Mouse (Mus musculus) left cerebral cortex, adult 18-20 months (tissue): ENCODE measurements at regions not wholly inside any gene's neighbourhood (a gene's known extent, or its start where the extent isn't known, plus 50 kb on each side); places are given as distances from the start of the nearest gene placed in this dataset.

Source experiments
- DNase-seq, 2 experiments: peaks; one replicate each; pipeline ENCODE4 v3.0.0; 2021 to 2022; ENCODE audit warnings: low spot score in 2 of 2, mixed read lengths in 1 of 2

DNA sequence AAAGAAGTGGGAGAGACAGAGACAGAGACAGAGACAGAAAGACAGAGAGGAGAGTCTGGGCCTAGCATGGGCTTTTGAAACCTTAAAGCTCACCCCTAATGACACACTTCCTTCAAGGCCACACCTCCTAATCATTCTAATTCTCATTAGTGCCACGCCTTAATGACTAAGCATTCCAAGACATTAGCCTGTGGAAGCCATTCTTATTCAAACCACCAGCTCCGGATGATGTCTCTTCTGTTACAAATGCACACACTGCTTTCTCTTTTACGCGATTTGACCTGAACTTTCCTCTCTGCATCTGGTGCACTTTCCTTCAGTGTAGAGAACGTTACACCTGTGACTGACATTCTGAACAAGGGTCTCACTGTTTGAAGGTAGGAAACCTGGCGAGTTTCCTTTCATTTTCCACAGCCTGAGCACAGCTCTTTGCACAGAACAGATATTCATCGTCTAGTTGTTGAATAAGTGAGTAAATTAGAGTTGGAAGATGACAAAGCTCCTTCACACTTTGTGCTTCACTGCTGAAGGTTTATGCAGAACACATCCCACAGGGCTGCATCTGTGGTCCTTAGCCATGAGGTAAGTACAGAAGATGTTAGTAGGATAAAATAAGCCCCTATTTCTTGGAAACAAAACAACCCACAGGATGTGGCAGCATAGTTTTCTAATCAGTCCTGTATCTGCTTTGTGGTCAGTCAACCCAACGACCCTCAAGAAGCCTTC, 116.8 kb downstream of the Faxc start:
- no peak for DNase-seq

DNA sequence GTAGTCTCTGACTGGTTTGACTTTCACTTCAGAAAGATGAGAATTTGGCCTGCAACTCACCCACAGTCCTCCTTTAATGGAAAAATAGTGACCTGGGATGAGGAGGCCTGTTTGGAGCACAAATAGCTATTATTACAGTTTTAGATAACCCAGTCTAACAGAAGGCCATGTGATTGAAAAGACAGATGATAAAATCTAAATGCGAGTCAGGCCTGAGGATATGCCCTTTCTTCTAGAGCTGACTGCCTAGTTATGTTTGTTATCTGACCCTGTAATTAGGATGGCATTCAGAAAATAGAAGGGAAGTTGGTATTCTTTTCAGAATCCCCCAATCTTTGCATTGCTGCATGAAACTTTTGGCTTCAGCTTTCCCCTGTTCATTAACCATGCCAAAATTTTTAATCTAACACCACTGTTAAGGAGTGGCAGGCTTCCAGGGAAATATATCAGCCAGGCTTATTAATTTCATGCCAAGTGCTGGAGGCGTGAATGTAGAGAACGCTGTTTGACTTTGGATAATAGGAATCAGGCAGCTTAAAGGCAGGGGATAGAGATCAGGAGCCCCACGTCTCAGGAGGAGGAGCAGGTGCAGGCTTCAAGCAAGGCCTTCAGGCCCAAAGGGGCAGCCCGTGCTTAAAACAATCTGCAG, 135.8 kb downstream of the Faxc start:
- no peak for DNase-seq

- DNase-seq = no peak
Observed at GRCm38 (mm10) chr4:22067678-22068299, 136.7 kb downstream of the Faxc start.

DNA sequence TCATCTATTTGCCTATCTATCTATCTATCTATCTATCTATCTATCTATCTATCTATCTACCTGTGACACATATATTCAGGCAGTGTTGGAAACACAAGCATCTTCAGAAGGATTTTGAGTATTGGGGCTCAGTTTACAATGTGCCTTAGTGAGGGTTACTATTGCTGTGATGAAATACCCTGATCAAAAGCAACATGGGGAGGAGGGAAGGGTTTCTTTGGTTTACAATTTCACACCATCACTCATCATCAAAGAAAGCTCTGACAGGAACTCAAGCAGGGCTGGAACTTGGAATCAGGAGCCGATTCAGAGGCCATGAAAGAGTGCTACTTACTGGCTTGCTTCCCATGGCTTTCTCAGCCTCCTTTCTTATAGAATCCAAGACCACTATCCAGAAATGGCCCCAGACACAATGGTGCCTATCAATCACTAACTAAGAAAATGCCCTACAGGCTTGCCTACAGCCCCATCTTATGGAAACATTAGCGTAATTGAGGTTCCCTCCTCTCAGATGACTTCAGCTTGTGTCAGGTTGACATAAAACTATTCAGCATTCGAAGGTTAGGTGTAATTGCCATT, 157.2 kb downstream of the Faxc start:
- DNase-seq = no peak

- DNase-seq = peak in 1 of 2 experiments; percentile 16
Observed at GRCm38 (mm10) chr4:22089637-22090041, 158.5 kb downstream of the Faxc start.

GRCm38 (mm10) chr4:22090536-22090935, 159.4 kb downstream of the Faxc start:
- DNase-seq = peak; percentile 27 to 53

GRCm38 (mm10) chr4:22092551-22092950, 161.4 kb downstream of the Faxc start:
- no peak for DNase-seq

DNA sequence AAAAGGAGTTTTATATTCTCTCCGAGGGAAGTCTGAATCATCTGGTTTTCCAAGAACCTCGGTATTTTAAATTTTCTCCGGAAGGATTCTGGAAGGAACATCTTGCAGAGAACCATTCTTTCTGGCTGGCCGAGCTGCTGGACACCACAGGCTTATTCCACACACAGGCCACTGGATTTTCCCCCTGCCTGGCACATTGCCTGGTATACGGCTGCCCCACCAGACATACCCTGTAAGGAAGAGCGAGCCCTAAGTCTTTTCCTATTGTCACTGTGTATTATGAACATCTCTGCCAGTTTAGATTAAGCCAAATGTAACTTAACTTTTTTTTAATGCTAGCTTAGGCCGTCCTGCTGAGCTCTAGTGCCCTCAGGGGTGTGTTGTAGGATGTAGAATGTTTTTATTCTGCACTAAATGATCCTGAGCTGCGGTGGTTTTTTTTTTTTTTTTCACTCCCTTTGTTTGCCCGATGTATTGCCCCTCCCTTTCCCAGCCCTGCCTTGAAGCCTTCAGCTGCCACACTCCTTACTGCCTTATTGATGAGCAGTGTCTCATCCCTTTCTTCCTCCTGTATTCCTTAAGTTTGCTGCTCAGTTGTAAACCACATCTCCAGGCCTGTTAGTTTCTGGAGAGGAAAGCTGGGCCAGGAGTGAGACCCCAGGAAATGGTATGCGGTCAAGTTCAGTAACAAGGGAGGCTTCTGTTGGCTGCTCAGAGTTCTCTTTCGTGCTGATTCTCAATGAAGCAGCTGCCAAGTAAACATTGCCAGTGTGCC, 164.3 kb downstream of the Faxc start:
- DNase-seq = no peak

- no peak for DNase-seq
Observed at GRCm38 (mm10) chr4:22098605-22099004, 167.5 kb downstream of the Faxc start.

- no peak for DNase-seq
Observed at GRCm38 (mm10) chr4:22102478-22102877, 171.3 kb downstream of the Faxc start.

DNA sequence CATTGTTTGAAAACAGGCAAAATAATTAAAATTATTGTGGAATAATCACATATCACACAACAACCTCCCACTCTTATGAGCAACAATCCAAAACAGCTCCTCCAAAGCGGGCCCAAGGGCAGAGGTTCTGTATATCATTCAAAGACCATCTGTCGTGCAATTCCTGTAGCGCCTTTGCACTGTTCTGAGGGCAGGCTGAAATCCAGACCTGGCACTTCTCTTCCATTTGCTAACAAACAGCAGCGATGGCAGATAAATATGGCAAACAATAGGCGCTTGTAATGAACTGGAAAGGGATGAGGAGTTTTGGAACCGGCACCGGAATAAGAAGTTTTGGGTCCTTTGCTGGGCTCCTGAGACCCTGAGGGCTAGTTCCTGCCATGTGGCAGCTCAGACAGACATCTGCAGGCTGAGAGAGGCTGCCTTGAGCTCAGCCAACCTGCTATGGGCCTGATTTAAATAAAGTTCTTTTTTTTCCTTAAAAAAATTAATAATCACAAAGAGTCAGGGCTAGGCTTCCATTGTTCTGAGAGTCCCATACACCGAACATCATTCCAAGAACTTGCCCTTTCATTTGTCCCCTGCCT, 172.0 kb downstream of the Faxc start:
- no peak for DNase-seq

DNA sequence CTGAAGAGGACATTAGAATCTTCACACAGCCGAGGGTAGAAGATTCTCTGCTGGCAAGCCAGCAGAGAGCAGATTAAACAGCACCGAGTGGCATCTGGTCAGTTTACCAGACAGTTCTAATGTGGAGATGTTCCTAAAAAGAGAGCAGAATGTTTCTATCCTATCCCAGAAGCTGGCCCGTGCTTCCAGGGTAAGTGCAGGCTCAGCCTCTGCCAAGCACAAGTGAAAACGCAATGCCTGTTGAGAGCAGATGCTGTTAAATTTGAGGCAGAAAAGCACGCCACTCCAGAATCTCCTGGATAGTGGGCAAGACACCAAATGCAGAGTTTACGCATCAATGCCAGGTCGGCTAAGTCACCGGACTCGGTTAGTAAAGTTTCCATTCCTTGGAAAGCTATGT, 175.8 kb downstream of the Faxc start:
- peak; percentile 17 to 24 for DNase-seq

DNA sequence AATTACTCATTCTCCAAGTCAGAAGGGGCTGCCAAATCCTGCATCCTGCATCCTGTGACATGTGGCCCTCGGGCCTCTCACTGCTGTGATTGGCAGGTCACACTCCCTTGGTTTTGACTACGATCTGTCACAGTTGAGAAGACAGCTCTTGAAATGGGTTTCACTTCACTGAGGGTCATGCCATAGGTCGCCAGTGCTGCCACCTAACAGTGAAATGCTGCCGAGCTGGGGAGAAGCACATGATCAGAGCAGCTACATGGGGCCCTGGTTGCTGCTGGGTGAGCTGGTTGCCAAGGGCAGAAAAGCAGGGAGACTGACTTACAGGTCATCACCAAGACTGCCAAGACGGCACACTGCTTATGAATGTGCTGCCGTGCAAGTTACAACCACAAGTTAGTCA, 178.3 kb downstream of the Faxc start:
- DNase-seq = no peak

DNA sequence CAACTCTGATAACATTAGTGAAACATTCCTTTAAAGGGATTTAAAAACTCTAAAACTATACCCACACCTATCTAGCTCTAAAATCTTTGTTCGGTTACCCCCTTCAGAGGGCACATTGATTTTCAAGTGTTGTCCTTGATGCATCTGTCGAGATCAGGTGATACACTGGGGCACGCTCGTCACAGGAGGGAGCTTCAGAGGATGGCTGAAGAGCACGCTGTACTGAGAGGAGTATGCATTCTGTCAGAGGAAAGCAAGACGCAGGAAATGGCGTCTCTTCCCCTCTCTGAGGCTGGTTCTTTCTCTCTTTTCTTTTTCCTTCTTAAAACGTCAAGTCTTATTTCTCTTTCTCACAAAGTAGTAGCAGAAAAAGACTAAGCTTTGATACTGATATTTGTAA, 179.3 kb downstream of the Faxc start:
- DNase-seq = no peak

- DNase-seq = no peak
Observed at GRCm38 (mm10) chr4:22112209-22112608, 181.1 kb downstream of the Faxc start.

DNA sequence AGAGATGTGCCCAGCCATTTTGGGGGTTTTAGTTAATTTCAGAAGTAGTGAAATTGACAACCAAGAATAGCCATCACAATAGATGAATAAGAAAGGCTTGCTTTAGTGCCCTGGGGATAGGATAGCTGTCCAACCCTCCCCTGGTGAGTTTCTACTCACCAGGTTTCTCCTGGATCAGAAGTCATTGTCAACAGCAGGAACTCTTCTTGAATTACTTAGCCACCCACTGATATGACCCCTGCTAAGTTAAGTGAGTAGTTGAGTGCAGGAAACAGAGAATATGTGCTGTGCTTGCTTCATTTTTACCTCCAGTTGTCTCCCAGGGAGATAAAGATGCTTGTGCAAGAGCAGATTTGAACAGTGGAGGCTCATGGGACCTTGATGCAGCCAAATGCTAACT, 183.3 kb downstream of the Faxc start:
- no peak for DNase-seq

GRCm38 (mm10) chr4:22119877-22120276, 188.7 kb downstream of the Faxc start:
- DNase-seq = no peak

DNA sequence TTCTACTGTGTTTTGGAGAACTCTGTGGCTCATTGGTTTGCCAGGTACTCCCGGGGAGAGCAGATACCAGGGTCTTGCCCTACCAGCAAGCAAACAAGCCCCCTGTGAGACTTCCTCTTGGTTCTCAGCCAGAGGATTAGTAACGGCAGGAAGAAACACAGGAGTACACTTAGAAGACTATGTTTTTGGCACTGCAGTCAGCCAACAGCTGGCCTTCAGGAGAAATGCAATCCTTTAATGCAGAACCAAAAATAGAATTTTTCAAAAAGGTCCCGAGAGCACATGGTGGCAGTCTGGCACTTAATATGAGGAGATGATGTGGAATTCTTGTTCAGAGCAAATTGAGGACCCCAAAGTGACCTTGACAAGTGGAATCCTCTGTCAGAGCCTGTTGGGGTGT, 189.8 kb downstream of the Faxc start:
- no peak for DNase-seq

DNA sequence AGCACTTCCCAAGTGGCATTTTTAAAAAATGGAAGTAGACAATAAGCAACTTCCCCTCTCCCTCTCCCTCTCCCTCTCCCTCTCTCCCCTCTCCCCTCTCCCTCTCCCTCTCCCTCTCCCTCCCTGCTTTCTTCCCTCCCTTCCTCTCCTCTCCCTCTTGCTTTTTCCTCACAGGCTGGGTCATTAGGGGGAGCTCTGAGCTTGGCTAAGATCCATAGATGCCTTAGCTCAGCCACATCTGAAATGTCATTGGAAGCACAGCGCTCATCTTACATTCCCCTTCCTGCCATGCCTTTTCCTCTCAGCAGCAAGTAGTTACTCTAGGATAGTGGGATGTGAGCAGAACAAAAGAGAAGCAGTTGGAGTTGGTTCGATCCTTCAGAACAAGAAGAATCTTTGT, 190.3 kb downstream of the Faxc start:
- DNase-seq = no peak

GRCm38 (mm10) chr4:22124836-22125235, 193.7 kb downstream of the Faxc start:
- DNase-seq = no peak

DNA sequence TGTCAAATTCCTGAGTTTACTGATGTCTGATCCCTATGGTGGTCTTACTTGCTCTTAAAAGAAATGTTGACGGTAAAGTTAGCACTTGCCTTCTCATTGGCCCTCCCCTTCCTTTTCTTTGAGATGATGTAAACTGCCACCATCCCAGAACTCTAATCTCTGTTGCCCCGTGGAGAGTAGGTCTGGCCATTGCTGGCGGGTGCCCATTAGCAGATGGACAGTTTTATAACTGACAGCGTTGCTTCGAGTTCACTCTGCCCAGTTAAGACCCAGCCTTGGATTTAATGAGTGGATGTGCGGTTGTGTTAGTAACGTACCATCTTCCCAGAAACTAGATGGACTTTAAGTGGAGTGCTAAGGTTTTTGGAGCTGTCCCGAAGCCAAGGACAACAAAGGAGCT, 199.4 kb downstream of the Faxc start:
- no peak for DNase-seq
